Mouse (Mus musculus) intestine, embryonic 16.5 days (tissue): ENCODE measurements around the gene Lrrfip2. TPM values are rescaled to one million over a fixed set of nuclear protein-coding genes. Genes with fewer than 3 reads are reported as not detected.

ENCODE experiments used
- ATAC-seq: fragments of 200-750 bp; cut with Nextera tagmentation; 2 replicates; pipeline ENCODE4 v1.8.0; 2017; ENCODE audit warnings: moderate TSS enrichment, moderate library complexity
- H3K27ac ChIP-seq: fragments of 300-500 bp; sonication (generic); 2 replicates; pipeline ENCODE4 v1.5.1; 2014; ENCODE audit warnings: mild to moderate bottlenecking, low read length
- H3K27me3 ChIP-seq: fragments of 300-500 bp; sonication (generic); replicated peaks from 2 replicates; pipeline ENCODE4 v1.6.1; 2014; ENCODE audit warnings: low read length, control low read depth, mixed read lengths; ENCODE audit not compliant: control insufficient read depth, insufficient read depth
- H3K36me3 ChIP-seq: fragments of 300-500 bp; sonication (generic); 2 replicates; pipeline ENCODE4 v1.6.1; 2014; ENCODE audit warnings: low read length, control low read depth; ENCODE audit not compliant: control insufficient read depth, insufficient read depth
- H3K4me1 ChIP-seq: fragments of 300-500 bp; sonication (generic); 2 replicates; pipeline ENCODE4 v1.6.1; 2014; ENCODE audit warnings: low read length, control low read depth, mixed read lengths; ENCODE audit not compliant: control insufficient read depth, insufficient read depth
- H3K4me2 ChIP-seq: fragments of 300-500 bp; sonication (generic); 2 replicates; pipeline ENCODE4 v1.6.1; 2014; ENCODE audit warnings: low read depth, low read length, control low read depth
- H3K4me3 ChIP-seq: fragments of 300-500 bp; sonication (generic); 2 replicates; pipeline ENCODE4 v1.5.1; 2014; ENCODE audit warnings: mild to moderate bottlenecking, low read length
- H3K9ac ChIP-seq: fragments of 300-500 bp; sonication (generic); 2 replicates; pipeline ENCODE4 v1.6.1; 2014; ENCODE audit warnings: low read depth, low read length
- H3K9me3 ChIP-seq: fragments of 300-500 bp; sonication (generic); 2 replicates; pipeline ENCODE4 v1.6.1; 2016; ENCODE audit warnings: low read length, control low read depth; ENCODE audit not compliant: control insufficient read depth
- WGBS: fragments of 180-500 bp; shearing (Covaris S2); extraction: QIAGEN DNeasy Blood & Tissue Kit; methylation state at CpG from one replicate; pipeline ENCODE4 v1.1.7; 2014; 5-methylcytosine and 5-hydroxymethylcytosine counted together
- polyA plus RNA-seq: library from polyadenylated mRNA; unstranded; fragments of >200 nt; fragmentation: Nextera tagmentation; extraction: Ambion mirVana; gene quantifications from 2 replicates; pipeline ENCODE4 v1.2.1, GENCODE M21; 2015

Lrrfip2 gene
- polyA plus RNA-seq, 1 experiment from 2014 or later, result 38.4 TPM

GRCm38 (mm10) chr9:111148006-111148405 is 30.6 kb downstream of the Lrrfip2 start:
- 38% methylated on average over 2 of the region's 2 CpGs for whole genome bisulfite sequencing
- peaks cover 19% of the 10 kb centered on the region for H3K4me1 ChIP-seq
- H3K9ac ChIP-seq, result no peak overlapping the region
- H3K4me3 ChIP-seq, result no peak overlapping the region
- H3K27me3 ChIP-seq, result no peaks in the 10 kb centered on the region
- no peak overlapping the region for H3K27ac ChIP-seq
- H3K9me3 ChIP-seq, result no peaks in the 10 kb centered on the region
- H3K4me2 ChIP-seq, result no peak overlapping the region
- ATAC-seq, result peak; percentile 8; the same call in 1 of the 2 replicates
- H3K36me3 ChIP-seq, result no peaks in the 10 kb centered on the region

DNA sequence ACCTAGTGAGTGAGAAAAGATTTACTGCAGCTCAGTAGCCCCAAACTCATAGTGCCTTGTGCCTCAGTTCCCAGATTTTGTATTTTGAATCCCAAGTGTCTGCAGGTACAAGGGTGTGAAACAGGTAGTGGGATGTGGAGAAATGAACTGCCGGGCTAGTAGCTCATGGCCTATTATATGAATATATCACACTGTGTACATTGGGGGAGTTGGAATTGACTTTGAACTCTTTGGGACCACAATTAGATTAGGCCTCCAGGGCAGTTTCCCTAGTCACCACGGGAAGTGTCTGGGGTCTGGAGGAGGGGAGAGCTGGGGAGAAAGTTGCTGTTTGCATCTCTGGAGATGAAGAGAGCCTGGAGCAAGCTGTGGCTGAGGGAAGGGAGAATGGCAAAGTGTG is 31.0 kb downstream of the Lrrfip2 start:
- 29% methylated on average over 2 of the region's 2 CpGs for WGBS
- peak; percentile 67 for ATAC-seq
- peaks cover 19% of the 10 kb centered on the region for H3K4me1 ChIP-seq
- no peak overlapping the region for H3K4me2 ChIP-seq
- H3K4me3 ChIP-seq, result no peak overlapping the region
- H3K27ac ChIP-seq, result peak overlapping the region; percentile 50
- H3K27me3 ChIP-seq, result no peaks in the 10 kb centered on the region
- H3K36me3 ChIP-seq, result no peaks in the 10 kb centered on the region
- H3K9ac ChIP-seq, result no peak overlapping the region
- no peaks in the 10 kb centered on the region for H3K9me3 ChIP-seq

- peaks cover 19% of the 10 kb centered on the region for H3K4me1 ChIP-seq
- no peak overlapping the region for H3K4me3 ChIP-seq
- no peaks in the 10 kb centered on the region for H3K9me3 ChIP-seq
- H3K4me2 ChIP-seq, result peak overlapping the region; percentile 0; the same call in 1 of the 2 replicates
- peak overlapping the region; percentile 50 for H3K27ac ChIP-seq
- H3K36me3 ChIP-seq, result no peaks in the 10 kb centered on the region
- H3K27me3 ChIP-seq, result no peaks in the 10 kb centered on the region
- WGBS, result 47% methylated on average over 5 of the region's 5 CpGs
- peak; percentile 81 for ATAC-seq
- H3K9ac ChIP-seq, result no peak overlapping the region
These were observed 32.0 kb downstream of the Lrrfip2 start for GRCm38 (mm10) chr9:111149188-111149945.

- 75% methylated on average over 2 of the region's 2 CpGs for WGBS
- H3K9ac ChIP-seq, result no peak overlapping the region
- no peak for ATAC-seq
- no peaks in the 10 kb centered on the region for H3K27me3 ChIP-seq
- H3K36me3 ChIP-seq, result no peaks in the 10 kb centered on the region
- H3K4me1 ChIP-seq, result peaks cover 16% of the 10 kb centered on the region
- no peak overlapping the region for H3K27ac ChIP-seq
- no peak overlapping the region for H3K4me3 ChIP-seq
- no peak overlapping the region for H3K4me2 ChIP-seq
- H3K9me3 ChIP-seq, result no peaks in the 10 kb centered on the region
These were observed 35.0 kb downstream of the Lrrfip2 start for GRCm38 (mm10) chr9:111152314-111152897.

- Histone ChIP-seq H3K4me3 (no peak overlapping the region), H3K9ac (no peak overlapping the region), H3K36me3 (no peaks in the 10 kb centered on the region), H3K27me3 (no peaks in the 10 kb centered on the region), H3K27ac (no peak overlapping the region), H3K9me3 (no peaks in the 10 kb centered on the region), H3K4me2 (no peak overlapping the region), H3K4me1 (peaks cover 15% of the 10 kb centered on the region)
- no peak for ATAC-seq
- 93% methylated on average over 3 of the region's 3 CpGs for WGBS
These were observed 35.6 kb downstream of the Lrrfip2 start for GRCm38 (mm10) chr9:111153026-111153425.

GRCm38 (mm10) chr9:111155764-111156458 is 38.5 kb downstream of the Lrrfip2 start:
- ATAC-seq, result no peak
- Histone ChIP-seq H3K27ac (no peak overlapping the region), H3K27me3 (no peaks in the 10 kb centered on the region), H3K4me1 (no peaks in the 10 kb centered on the region), H3K9me3 (no peaks in the 10 kb centered on the region), H3K36me3 (no peaks in the 10 kb centered on the region), H3K4me2 (no peak overlapping the region), H3K4me3 (no peak overlapping the region), H3K9ac (no peak overlapping the region)
- WGBS, result 84% methylated on average over 11 of the region's 11 CpGs

GRCm38 (mm10) chr9:111159562-111159961 is 42.2 kb downstream of the Lrrfip2 start:
- Histone ChIP-seq H3K9me3 (no peaks in the 10 kb centered on the region), H3K36me3 (0 out of 2 replicates have a peak, but pooled peaks cover 3% of the 10 kb centered on the region), H3K27me3 (no peaks in the 10 kb centered on the region), H3K4me1 (no peaks in the 10 kb centered on the region), H3K27ac (no peak overlapping the region), H3K9ac (no peak overlapping the region), H3K4me3 (no peak overlapping the region), H3K4me2 (no peak overlapping the region)
- no peak for ATAC-seq
- 92% methylated on average over 1 of the region's 1 CpGs for WGBS

DNA sequence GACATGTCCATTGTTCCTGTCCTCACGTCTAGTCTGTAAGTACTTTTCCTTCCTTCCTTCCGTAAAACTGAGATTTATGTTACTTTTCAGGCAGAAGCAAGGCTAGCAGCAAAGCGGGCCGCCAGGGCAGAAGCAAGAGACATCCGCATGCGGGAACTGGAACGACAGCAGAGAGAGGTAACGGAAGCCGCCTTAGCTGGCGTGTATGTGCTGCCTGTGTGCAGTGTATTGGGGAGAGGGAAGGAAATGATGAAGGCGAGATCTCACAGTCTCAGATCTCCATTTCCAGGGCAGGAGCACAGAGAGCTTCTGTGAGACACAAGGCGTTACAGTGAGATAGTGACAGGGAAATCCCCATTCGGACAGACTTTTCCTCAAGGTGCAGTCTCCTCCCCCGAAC is 43.8 kb downstream of the Lrrfip2 start:
- H3K4me1 ChIP-seq, result no peaks in the 10 kb centered on the region
- H3K4me3 ChIP-seq, result no peak overlapping the region
- H3K9ac ChIP-seq, result no peak overlapping the region
- no peak overlapping the region for H3K27ac ChIP-seq
- 78% methylated on average over 14 of the region's 14 CpGs for WGBS
- no peak for ATAC-seq
- no peaks in the 10 kb centered on the region for H3K9me3 ChIP-seq
- 0 out of 2 replicates have a peak, but pooled peaks cover 3% of the 10 kb centered on the region for H3K36me3 ChIP-seq
- H3K27me3 ChIP-seq, result no peaks in the 10 kb centered on the region
- no peak overlapping the region for H3K4me2 ChIP-seq

DNA sequence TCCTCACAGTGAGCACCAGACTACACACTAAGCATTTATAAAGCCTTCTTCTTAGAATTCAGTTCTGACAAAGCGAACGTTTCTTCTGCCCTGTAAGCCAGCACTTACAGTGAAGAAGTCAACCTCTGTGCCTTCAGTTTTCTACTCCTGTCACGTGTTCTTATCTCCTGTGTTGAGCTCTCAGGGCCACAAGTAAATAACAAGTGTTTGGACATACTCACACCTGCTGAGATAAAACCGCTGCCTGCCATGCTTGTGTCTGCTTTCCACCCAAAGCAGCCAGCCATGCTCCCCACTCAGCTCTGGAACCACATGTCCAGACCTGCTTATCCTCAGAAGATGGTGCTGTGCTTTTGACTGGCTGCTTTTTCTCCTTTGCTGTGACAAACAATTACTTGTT is 49.2 kb downstream of the Lrrfip2 start:
- WGBS, result 48% methylated on average over 4 of the region's 4 CpGs

More for the DNA sequence above, 49.2 kb downstream of the Lrrfip2 start:
- no peaks in the 10 kb centered on the region for H3K4me1 ChIP-seq
- no peak for ATAC-seq
- no peak overlapping the region for H3K27ac ChIP-seq
- H3K9me3 ChIP-seq, result no peaks in the 10 kb centered on the region
- no peak overlapping the region for H3K4me2 ChIP-seq
- H3K27me3 ChIP-seq, result no peaks in the 10 kb centered on the region
- H3K9ac ChIP-seq, result no peak overlapping the region
- no peak overlapping the region for H3K4me3 ChIP-seq
- H3K36me3 ChIP-seq, result 0 out of 2 replicates have a peak, but pooled peaks cover 3% of the 10 kb centered on the region
